Mouse (Mus musculus): ENCODE measurements at regions not wholly inside any gene's neighbourhood (a gene's known extent, or its start where the extent isn't known, plus 50 kb on each side); places are given as distances from the start of the nearest gene placed in this dataset.

DNA sequence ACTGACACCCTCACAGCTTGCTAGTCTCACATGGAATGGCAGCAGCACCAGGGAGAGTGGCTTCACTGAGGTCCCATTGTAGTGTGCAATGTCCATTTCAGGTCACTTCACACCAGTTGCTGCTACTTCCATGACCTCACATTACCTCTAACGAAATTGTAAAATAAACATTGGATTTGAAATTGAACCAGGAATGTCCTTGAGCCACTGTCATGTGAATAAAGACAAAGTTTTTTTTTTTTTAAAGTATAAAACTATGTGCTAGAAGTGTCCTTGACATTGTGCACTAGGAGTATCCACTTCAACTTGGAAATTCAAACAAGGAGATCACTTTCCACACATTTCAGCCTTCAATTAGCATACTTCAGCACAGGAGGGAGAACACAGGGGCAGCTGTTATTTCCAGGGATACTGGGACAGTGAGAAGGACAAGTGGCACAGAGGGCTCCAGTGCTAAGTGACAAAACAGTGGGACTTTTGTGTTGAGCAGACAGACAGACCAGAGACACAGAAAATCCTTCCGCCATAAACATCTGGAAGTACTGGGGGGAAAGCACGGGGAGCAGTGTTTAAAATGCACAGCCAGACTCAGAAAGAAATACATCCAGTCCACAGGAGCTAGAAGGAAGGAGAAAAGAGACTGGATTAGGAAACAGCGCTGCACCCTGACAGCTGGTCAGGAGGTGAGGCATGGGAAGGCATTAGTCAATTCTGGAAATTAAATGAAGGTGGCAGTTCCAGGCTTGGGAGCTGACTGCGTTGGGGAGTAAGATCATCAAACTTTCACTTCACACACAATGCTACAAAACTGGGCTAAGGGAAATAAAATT is 49.9 kb upstream of the Prkd1 start:
- DNase-seq (ENCODE audit: low spot score), result no peak
